Mouse (Mus musculus) spleen, adult 2 months (tissue): ENCODE measurements around the gene Fam104a.

Experiments
- CTCF ChIP-seq: fragments of 200-500 bp; IDR thresholded peaks from 2 replicates; pipeline ENCODE4 v1.5.1; 2011; ENCODE audit warnings: mild to moderate bottlenecking, inconsistent platforms; ENCODE audit not compliant: insufficient read depth, insufficient read length, insufficient replicate concordance; ENCODE audit errors: extremely low read depth
- POLR2A ChIP-seq: fragments of 200-500 bp; IDR thresholded peaks from 2 replicates; pipeline ENCODE4 v1.6.1; 2011; ENCODE audit warnings: low read depth, low read length, inconsistent platforms

DNA sequence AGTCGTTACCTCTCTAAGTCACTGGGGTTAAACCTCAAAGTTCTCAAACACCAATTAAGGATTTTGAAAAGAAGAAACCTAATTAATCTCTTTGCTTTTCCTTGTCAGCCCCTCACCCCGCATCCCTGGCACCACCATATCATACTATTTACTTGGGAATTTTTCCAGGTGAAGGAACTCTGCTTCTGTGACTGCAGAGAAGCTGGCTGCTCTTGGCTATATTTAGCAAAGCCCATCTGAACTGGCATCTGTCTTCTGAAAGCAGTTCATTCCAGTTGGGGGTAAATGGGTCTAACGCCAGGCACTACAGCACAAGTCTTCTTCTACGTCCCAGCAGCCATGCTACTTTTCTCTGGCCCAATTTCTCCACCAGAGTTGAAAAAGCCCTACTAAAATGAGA is 10.3 kb downstream of the Fam104a start:
- TF ChIP-seq POLR2A = no peak
- no peak for TF ChIP-seq CTCF
